Mouse (Mus musculus) lung, postnatal 0 days (tissue): ENCODE data around the gene Nup88.

Experiments used
- CTCF ChIP-seq: IDR thresholded peaks from 2 replicates; pipeline ENCODE4 v1.5.1; 2016; ENCODE audit warnings: antibody characterized with exemption, mild to moderate bottlenecking
- EP300 ChIP-seq: IDR thresholded peaks from 2 replicates; pipeline ENCODE4 v1.6.1; 2016; ENCODE audit warnings: antibody characterized with exemption, mild to moderate bottlenecking, control low read depth

DNA sequence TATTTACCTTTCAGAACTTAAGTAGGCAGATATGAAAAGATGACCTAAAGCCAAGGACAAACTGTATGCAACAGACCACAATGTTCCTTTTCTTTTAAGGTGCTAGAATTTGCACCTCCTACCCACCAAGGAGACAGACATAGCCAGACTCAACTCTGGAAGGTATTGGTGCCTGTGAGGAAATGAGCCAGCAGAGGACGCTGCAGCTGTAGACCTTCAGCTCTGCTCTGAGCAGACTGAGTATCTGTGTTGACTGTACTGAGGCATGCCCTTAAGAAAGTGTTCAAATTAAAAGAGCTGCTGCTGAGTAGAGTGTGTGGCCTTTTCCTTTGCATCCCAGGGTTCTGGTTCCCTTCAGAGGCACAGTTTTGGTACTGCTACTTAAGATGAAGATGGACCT, 27.2 kb downstream of the Nup88 start:
- TF ChIP-seq EP300: no peak
- TF ChIP-seq CTCF: peak; percentile 41
